Mouse (Mus musculus) liver, embryonic 11.5 days (tissue): ENCODE measurements around the gene Naa10. TPM values are rescaled to one million over a fixed set of nuclear protein-coding genes. Genes with fewer than 3 reads are reported as not detected.

Source experiments
- ATAC-seq: fragments of 200-750 bp; cut with Nextera tagmentation; replicated peaks from 2 replicates; pipeline ENCODE4 v1.8.0; 2017; ENCODE audit warnings: moderate number of reproducible peaks, mild to moderate bottlenecking, moderate TSS enrichment, moderate library complexity; ENCODE audit not compliant: low FRiP score
- DNase-seq: peaks from one replicate; pipeline ENCODE4 v3.0.0-alpha.2; 2017; ENCODE audit warnings: low spot score
- H3K27ac ChIP-seq: fragments of 300-500 bp; sonication (generic); 2 replicates; pipeline ENCODE4 v1.5.1; 2014; ENCODE audit warnings: mild to moderate bottlenecking, low read depth, low read length, control low read depth
- H3K27me3 ChIP-seq: fragments of 300-500 bp; sonication (generic); replicated peaks from 2 replicates; pipeline ENCODE4 v1.6.1; 2014; ENCODE audit warnings: low read length, mixed read lengths; ENCODE audit not compliant: control insufficient read depth, insufficient read depth
- H3K36me3 ChIP-seq: fragments of 300-500 bp; sonication (generic); 2 replicates; pipeline ENCODE4 v1.6.1; 2014; ENCODE audit warnings: mild to moderate bottlenecking, low read length, moderate library complexity, mixed read lengths; ENCODE audit not compliant: control insufficient read depth, insufficient read depth
- H3K4me1 ChIP-seq: fragments of 300-500 bp; sonication (generic); replicated peaks from 2 replicates; pipeline ENCODE4 v1.6.1; 2014; ENCODE audit warnings: low read length, mixed read lengths; ENCODE audit not compliant: control insufficient read depth, insufficient read depth
- H3K4me2 ChIP-seq: fragments of 300-500 bp; sonication (generic); 2 replicates; pipeline ENCODE4 v1.6.1; 2014; ENCODE audit warnings: mild to moderate bottlenecking, control low read depth, moderate library complexity
- H3K4me3 ChIP-seq: fragments of 300-500 bp; sonication (generic); 2 replicates; pipeline ENCODE4 v1.5.1; 2014; ENCODE audit warnings: low read depth, low read length, control low read depth
- H3K9ac ChIP-seq: fragments of 300-500 bp; sonication (generic); 2 replicates; pipeline ENCODE4 v1.6.1; 2014; ENCODE audit warnings: low read depth, low read length, control low read depth
- H3K9me3 ChIP-seq: fragments of 300-500 bp; sonication (generic); 2 replicates; pipeline ENCODE4 v1.6.1; 2016; ENCODE audit warnings: low read length, inconsistent platforms, mixed read lengths; ENCODE audit not compliant: control insufficient read depth
- WGBS: fragments of 180-500 bp; shearing (Covaris S2); extraction: QIAGEN DNeasy Blood & Tissue Kit; methylation state at CpG from one replicate; pipeline ENCODE4 v1.1.7; 2014; 5-methylcytosine and 5-hydroxymethylcytosine counted together
- polyA plus RNA-seq: library from polyadenylated mRNA; unstranded; fragments of >200 nt; fragmentation: Nextera tagmentation; extraction: Ambion mirVana; gene quantifications from 2 replicates; pipeline ENCODE4 v1.2.1, GENCODE M21; 2014

Gene Naa10
- polyA plus RNA-seq, 1 experiment from 2014 or later: 210 TPM

- no peaks in the 10 kb centered on the region for H3K36me3 ChIP-seq
- H3K4me2 ChIP-seq: peak overlapping the region; percentile 62
- H3K4me1 ChIP-seq: no peaks in the 10 kb centered on the region
- peaks cover 38% of the 10 kb centered on the region for H3K27me3 ChIP-seq
- 13% methylated on average over 44 of the region's 48 CpGs for whole genome bisulfite sequencing
- H3K27ac ChIP-seq: no peak overlapping the region
- ATAC-seq (no peak), DNase-seq (peak; percentile 39)
- H3K9me3 ChIP-seq: no peaks in the 10 kb centered on the region
- no peak overlapping the region for H3K9ac ChIP-seq
- H3K4me3 ChIP-seq: peak overlapping the region; percentile 40
Measured at GRCm38 (mm10) chrX:73880194-73881035, 41.3 kb downstream of the Naa10 start.

GRCm38 (mm10) chrX:73877014-73877413 lies 44.7 kb downstream of the Naa10 start:
- 57% methylated on average over 1 of the region's 1 CpGs for WGBS

GRCm38 (mm10) chrX:73875881-73876280 lies 45.9 kb downstream of the Naa10 start:
- H3K27me3 ChIP-seq: peaks cover 29% of the 10 kb centered on the region
- ATAC-seq: no peak

More at GRCm38 (mm10) chrX:73877014-73877413, 44.7 kb downstream of the Naa10 start:
- no peak overlapping the region for H3K27ac ChIP-seq
- ATAC-seq (no peak), DNase-seq (no peak)
- H3K27me3 ChIP-seq: peaks cover 36% of the 10 kb centered on the region
- no peak overlapping the region for H3K4me2 ChIP-seq
- H3K9ac ChIP-seq: no peak overlapping the region
- no peaks in the 10 kb centered on the region for H3K4me1 ChIP-seq
- no peaks in the 10 kb centered on the region for H3K9me3 ChIP-seq
- H3K36me3 ChIP-seq: no peaks in the 10 kb centered on the region
- H3K4me3 ChIP-seq: no peak overlapping the region

GRCm38 (mm10) chrX:73871956-73872355 lies 49.8 kb downstream of the Naa10 start:
- no peak overlapping the region for H3K4me2 ChIP-seq
- ATAC-seq: no peak
- no peak for DNase-seq
- no peak overlapping the region for H3K4me3 ChIP-seq
- H3K9me3 ChIP-seq: no peaks in the 10 kb centered on the region
- no peak overlapping the region for H3K9ac ChIP-seq
- peaks cover 7% of the 10 kb centered on the region; the same call in 1 of the 2 replicates for H3K27me3 ChIP-seq
- WGBS: 31% methylated on average over 1 of the region's 1 CpGs
- no peaks in the 10 kb centered on the region for H3K4me1 ChIP-seq
- H3K27ac ChIP-seq: no peak overlapping the region
- no peaks in the 10 kb centered on the region for H3K36me3 ChIP-seq

More at GRCm38 (mm10) chrX:73875881-73876280, 45.9 kb downstream of the Naa10 start:
- Histone ChIP-seq H3K4me1 (no peaks in the 10 kb centered on the region), H3K27ac (no peak overlapping the region), H3K9ac (no peak overlapping the region), H3K9me3 (no peaks in the 10 kb centered on the region), H3K4me3 (no peak overlapping the region), H3K36me3 (no peaks in the 10 kb centered on the region), H3K4me2 (no peak overlapping the region)
- no peak for DNase-seq
- 73% methylated on average over 2 of the region's 2 CpGs for WGBS

GRCm38 (mm10) chrX:73871474-73871873 lies 50.3 kb downstream of the Naa10 start:
- DNase-seq (no peak), ATAC-seq (no peak)
- Histone ChIP-seq H3K4me3 (no peak overlapping the region), H3K9me3 (no peaks in the 10 kb centered on the region), H3K4me2 (no peak overlapping the region), H3K36me3 (no peaks in the 10 kb centered on the region), H3K27me3 (peaks cover 4% of the 10 kb centered on the region; the same call in 1 of the 2 replicates), H3K27ac (no peak overlapping the region), H3K9ac (no peak overlapping the region), H3K4me1 (no peaks in the 10 kb centered on the region)

- peak; percentile 42 for DNase-seq
Measured at GRCm38 (mm10) chrX:73869334-73869733, 52.4 kb downstream of the Naa10 start.

GRCm38 (mm10) chrX:73867852-73868251 lies 53.9 kb downstream of the Naa10 start:
- ATAC-seq (0 out of 2 replicates have a peak, but pooled peaks have one; percentile 29), DNase-seq (no peak)
- H3K9ac ChIP-seq: no peak overlapping the region
- H3K4me1 ChIP-seq: no peaks in the 10 kb centered on the region
- 65% methylated on average over 1 of the region's 1 CpGs for WGBS
- H3K9me3 ChIP-seq: no peaks in the 10 kb centered on the region
- no peak overlapping the region for H3K4me3 ChIP-seq
- H3K27ac ChIP-seq: no peak overlapping the region
- no peak overlapping the region for H3K4me2 ChIP-seq
- no peaks in the 10 kb centered on the region for H3K27me3 ChIP-seq
- no peaks in the 10 kb centered on the region for H3K36me3 ChIP-seq

More at GRCm38 (mm10) chrX:73869334-73869733, 52.4 kb downstream of the Naa10 start:
- 8% methylated on average over 5 of the region's 5 CpGs for WGBS
- no peaks in the 10 kb centered on the region for H3K9me3 ChIP-seq
- no peak overlapping the region for H3K27ac ChIP-seq
- no peaks in the 10 kb centered on the region for H3K27me3 ChIP-seq
- no peak overlapping the region for H3K4me2 ChIP-seq
- no peaks in the 10 kb centered on the region for H3K36me3 ChIP-seq
- no peak overlapping the region for H3K4me3 ChIP-seq
- ATAC-seq: no peak
- no peaks in the 10 kb centered on the region for H3K4me1 ChIP-seq
- H3K9ac ChIP-seq: no peak overlapping the region

- Histone ChIP-seq H3K4me1 (no peaks in the 10 kb centered on the region), H3K4me3 (no peak overlapping the region), H3K9me3 (no peaks in the 10 kb centered on the region), H3K9ac (no peak overlapping the region), H3K27ac (no peak overlapping the region), H3K27me3 (no peaks in the 10 kb centered on the region), H3K4me2 (no peak overlapping the region), H3K36me3 (no peaks in the 10 kb centered on the region)
- ATAC-seq (no peak), DNase-seq (no peak)
- WGBS: 31% methylated on average over 3 of the region's 3 CpGs
Measured at GRCm38 (mm10) chrX:73867256-73867655, 54.5 kb downstream of the Naa10 start.
